ENCODE assay signal across 8 mouse cellular contexts in genomic region chr8:128686429-128686990, GRCm38 (mm10). TPM values are rescaled to one million over a fixed set of nuclear protein-coding genes. Genes with fewer than 3 reads are reported as not detected.
DNase-seq lines count a peak whose midpoint lies in the region; ATAC-seq and TF ChIP-seq lines count a peak whose summit lies in the region.

No protein-coding gene starts in this region.

- H3K27ac ChIP-seq in left cerebral cortex, adult 2 months: peak overlapping the region; percentile 99; the same call in 1 of the 2 replicates
- no peak overlapping the region for H3K27ac ChIP-seq in embryonic facial prominence, embryonic 11.5 days (replicated peaks; ENCODE audit: low read depth, low read length)
- H3K27ac ChIP-seq in intestine, embryonic 16.5 days (ENCODE audit: low read length): peak overlapping the region; percentile 99
- H3K27ac ChIP-seq in neural tube, embryonic 12.5 days: no peak overlapping the region

- no peaks in the 10 kb centered on the region for H3K36me3 ChIP-seq in embryonic facial prominence, embryonic 11.5 days (replicated peaks; ENCODE audit: control insufficient read depth, insufficient read depth, low read depth, low read length)
- no peaks in the 10 kb centered on the region; the same call in 1 of the 2 replicates for H3K36me3 ChIP-seq in intestine, embryonic 16.5 days (ENCODE audit: control insufficient read depth, insufficient read depth, low read length)
- no peaks in the 10 kb centered on the region for H3K36me3 ChIP-seq in neural tube, embryonic 12.5 days

- peak overlapping the region; percentile 96 for H3K4me3 ChIP-seq in left cerebral cortex, adult 2 months
- peak overlapping the region; percentile 93 for H3K4me3 ChIP-seq in embryonic facial prominence, embryonic 11.5 days (ENCODE audit: low read depth, low read length)
- peak overlapping the region; percentile 89 for H3K4me3 ChIP-seq in intestine, embryonic 16.5 days (ENCODE audit: low read length)
- peak overlapping the region; percentile 84 for H3K4me3 ChIP-seq in neural tube, embryonic 12.5 days

- no peaks in the 10 kb centered on the region for H3K27me3 ChIP-seq in embryonic facial prominence, embryonic 11.5 days (ENCODE audit: control insufficient read depth, insufficient read depth, low read length)
- H3K27me3 ChIP-seq in intestine, embryonic 16.5 days (replicated peaks; ENCODE audit: control insufficient read depth, insufficient read depth, low read length): no peaks in the 10 kb centered on the region
- H3K27me3 ChIP-seq in neural tube, embryonic 12.5 days (replicated peaks): no peaks in the 10 kb centered on the region

- H3K4me2 ChIP-seq in embryonic facial prominence, embryonic 11.5 days (ENCODE audit: low read depth, low read length): peak overlapping the region; percentile 64
- peak overlapping the region; percentile 58 for H3K4me2 ChIP-seq in intestine, embryonic 16.5 days (ENCODE audit: low read depth, low read length)
- peak overlapping the region; percentile 72 for H3K4me2 ChIP-seq in neural tube, embryonic 12.5 days (replicated peaks)

- WGBS in embryonic facial prominence, embryonic 11.5 days: 0% methylated on average over 2 of the region's 2 CpGs
- WGBS in intestine, embryonic 16.5 days: 0% methylated on average over 2 of the region's 2 CpGs
- WGBS in neural tube, embryonic 12.5 days: 4% methylated on average over 2 of the region's 2 CpGs

- no peak for TF ChIP-seq CTCF in left cerebral cortex, adult 2 months (IDR thresholded peaks at IDR 0.05)

- H3K9me3 ChIP-seq in embryonic facial prominence, embryonic 11.5 days (replicated peaks; ENCODE audit: control insufficient read depth, low read length): no peaks in the 10 kb centered on the region
- no peaks in the 10 kb centered on the region for H3K9me3 ChIP-seq in intestine, embryonic 16.5 days (ENCODE audit: control insufficient read depth, low read length)
- no peaks in the 10 kb centered on the region for H3K9me3 ChIP-seq in neural tube, embryonic 12.5 days

- peak overlapping the region; percentile 98 for H3K9ac ChIP-seq in embryonic facial prominence, embryonic 11.5 days (replicated peaks; ENCODE audit: low read length)
- peak overlapping the region; percentile 99 for H3K9ac ChIP-seq in intestine, embryonic 16.5 days (ENCODE audit: low read depth, low read length)
- H3K9ac ChIP-seq in neural tube, embryonic 12.5 days: peak overlapping the region; percentile 95

- no peak for DNase-seq in left cerebral cortex, adult 2 months (ENCODE audit: extremely low spot score in 1 of 2, low spot score in 2 of 2)
- DNase-seq in left cerebral cortex, postnatal 36 days (ENCODE audit: low spot score in 2 of 2): no peak
- no peak for DNase-seq in embryonic facial prominence, embryonic 11.5 days (ENCODE audit: low spot score)
- no peak for DNase-seq in right cerebral cortex, postnatal 25 days
- no peak for DNase-seq in layer of hippocampus, postnatal 14 days (ENCODE audit: low spot score in 2 of 2)
- DNase-seq in cerebellum, adult 9-11 months: no peak

- intact Hi-C loops in left cerebral cortex, adult 2 months (cut with DNase I): loop anchor here (2.0 kb wide), 2 partner anchors 16 to 38 kb away; no protein-coding TSS in a partner anchor
- intact Hi-C loops in left cerebral cortex, postnatal 36 days (cut with DNase I): no loop called here

- ATAC-seq in embryonic facial prominence, embryonic 11.5 days (replicated peaks; ENCODE audit: insufficient number of reproducible peaks, low FRiP score, low TSS enrichment, low read depth): no peak
- 0 out of 2 replicates have a peak, but pooled peaks have one; percentile 12 for ATAC-seq in intestine, embryonic 16.5 days
- ATAC-seq in neural tube, embryonic 12.5 days (ENCODE audit: low FRiP score, low read depth): no peak

- H3K4me1 ChIP-seq in embryonic facial prominence, embryonic 11.5 days (ENCODE audit: control insufficient read depth, insufficient read depth, low read length): no peaks in the 10 kb centered on the region
- H3K4me1 ChIP-seq in intestine, embryonic 16.5 days (ENCODE audit: control insufficient read depth, insufficient read depth, low read length): peaks cover 15% of the 10 kb centered on the region
- H3K4me1 ChIP-seq in neural tube, embryonic 12.5 days: peaks cover 23% of the 10 kb centered on the region

RNA-seq across cellular contexts. Expression of gene Itgb1, which starts 1.1 kb away (rescaled TPM):
- 10 to 100 TPM; 44.6 to 48.3 TPM for total RNA-seq in left cerebral cortex, adult 2 months (2021)
- 10 to 100 TPM; 49.4 to 51.1 TPM for total RNA-seq in left cerebral cortex, postnatal 36 days (2021)
- polyA plus RNA-seq in embryonic facial prominence, embryonic 11.5 days (2014; fragmentation: Nextera tagmentation; extraction: Ambion mirVana): 233 and 253 TPM in 2 replicates
- 219 and 235 TPM in 2 replicates for polyA plus RNA-seq in intestine, embryonic 16.5 days (2015; fragmentation: Nextera tagmentation; extraction: Ambion mirVana)
- polyA plus RNA-seq in neural tube, embryonic 12.5 days (2016; fragmentation: Nextera tagmentation; extraction: Ambion mirVana): 158 and 174 TPM in 2 replicates
- 10 to 100 TPM; 79.9 to 82.8 TPM for total RNA-seq in layer of hippocampus, postnatal 14 days (2021)

Comparison
In these comparisons a context has a peak if more than half of its experiments do, and no peak if none do; other contexts are left out.
1. H3K27ac ChIP-seq: peak in left cerebral cortex, adult 2 months (single experiment) and intestine, embryonic 16.5 days (single experiment); none in embryonic facial prominence, embryonic 11.5 days (single experiment) and neural tube, embryonic 12.5 days (single experiment).
2. Peak in every context shown above with its lines, with median percentiles within 50 percentile points of each other: H3K4me3 ChIP-seq, H3K4me2 ChIP-seq and H3K9ac ChIP-seq.